Mouse (Mus musculus) adrenal gland, adult (tissue): ENCODE data around the gene Gpn2.

ENCODE experiments used
- DNase-seq, 2 experiments: peaks; one replicate each; pipeline ENCODE4 v3.0.0; 2022 to 2023; ENCODE audit warnings: low spot score in 1 of 2; ENCODE audit not compliant: inconsistent age in 2 of 2

Gene Gpn2

DNA sequence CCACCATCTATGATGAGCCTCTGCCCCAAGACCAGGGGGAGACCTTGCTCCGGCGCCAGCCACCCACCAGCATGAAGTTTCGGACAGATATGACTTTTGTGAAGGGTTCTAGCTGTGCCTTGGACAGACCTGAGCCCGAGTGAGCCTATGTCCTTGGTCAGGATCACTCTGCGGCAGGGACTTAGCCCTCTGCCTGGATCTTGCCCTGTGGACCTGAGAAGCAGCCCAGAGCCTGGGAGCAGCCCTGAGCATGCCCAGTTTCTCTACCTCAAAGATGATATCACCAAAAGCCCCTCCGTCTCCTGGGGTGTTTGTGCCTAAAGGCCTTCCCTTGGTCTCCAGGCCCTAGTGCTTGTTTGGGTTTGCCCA, 488 bp upstream of the Gpn2 start:
- DNase-seq, result no peak

DNA sequence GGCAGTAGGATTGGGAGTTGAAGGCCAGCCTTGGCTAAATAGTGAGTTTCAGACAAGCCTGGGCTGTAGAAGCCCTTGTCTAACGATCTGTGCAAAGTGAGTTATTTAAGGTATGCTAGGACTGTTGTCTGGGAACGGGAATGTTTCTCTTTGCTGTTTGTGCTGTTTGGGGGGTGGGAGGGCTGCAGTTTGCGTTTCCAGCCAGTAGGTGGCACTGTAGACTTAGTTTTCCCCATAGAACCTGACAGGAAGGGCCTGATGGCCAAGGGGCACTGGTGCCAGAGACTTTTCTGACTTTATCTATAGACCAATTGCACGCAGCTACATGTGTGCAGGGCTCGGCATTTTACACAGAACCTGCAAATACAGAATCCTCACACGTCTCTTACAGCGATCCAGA, 8.4 kb downstream of the Gpn2 start:
- peak; percentile 59 to 91 for DNase-seq

DNA sequence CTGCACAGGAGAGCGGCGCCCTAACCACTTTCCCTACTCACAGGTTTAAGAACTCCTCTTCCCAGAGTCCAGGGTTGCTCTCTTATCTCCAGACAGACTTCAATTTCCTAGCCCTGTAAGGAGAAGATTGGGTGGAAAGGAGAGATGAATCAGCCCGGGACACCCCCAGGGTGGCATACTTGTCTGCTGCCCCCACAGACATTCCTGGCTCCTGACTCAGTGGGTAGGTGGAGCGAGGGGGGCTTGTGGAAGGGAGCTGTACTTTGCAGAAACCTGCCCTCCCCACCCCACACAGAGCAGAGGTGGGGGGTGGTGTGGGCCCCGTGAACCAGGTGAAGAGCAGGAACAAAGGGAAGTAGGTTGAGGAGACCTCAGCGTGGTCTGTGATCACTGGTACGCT, 11.4 kb downstream of the Gpn2 start:
- DNase-seq, result no peak

DNA sequence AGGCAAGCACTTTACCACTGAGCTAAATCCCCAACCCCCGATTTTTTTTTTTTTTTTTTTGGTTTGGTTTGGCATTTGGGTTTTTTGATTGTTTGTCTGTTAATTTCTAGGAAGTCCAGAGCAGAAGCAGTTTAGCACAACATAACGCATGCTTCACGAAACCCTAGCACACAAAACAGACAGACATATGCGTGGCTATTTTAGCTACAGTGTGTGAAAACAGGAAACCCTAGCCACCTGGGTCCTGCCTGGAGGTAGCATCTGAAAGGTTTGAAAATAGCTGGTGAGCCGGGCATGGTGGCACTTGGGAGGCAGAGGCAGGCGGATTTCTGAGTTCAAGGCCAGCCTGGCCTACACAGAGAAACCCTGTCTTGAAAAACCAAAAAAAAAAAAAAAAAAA, 11.9 kb downstream of the Gpn2 start:
- DNase-seq, result no peak

DNA sequence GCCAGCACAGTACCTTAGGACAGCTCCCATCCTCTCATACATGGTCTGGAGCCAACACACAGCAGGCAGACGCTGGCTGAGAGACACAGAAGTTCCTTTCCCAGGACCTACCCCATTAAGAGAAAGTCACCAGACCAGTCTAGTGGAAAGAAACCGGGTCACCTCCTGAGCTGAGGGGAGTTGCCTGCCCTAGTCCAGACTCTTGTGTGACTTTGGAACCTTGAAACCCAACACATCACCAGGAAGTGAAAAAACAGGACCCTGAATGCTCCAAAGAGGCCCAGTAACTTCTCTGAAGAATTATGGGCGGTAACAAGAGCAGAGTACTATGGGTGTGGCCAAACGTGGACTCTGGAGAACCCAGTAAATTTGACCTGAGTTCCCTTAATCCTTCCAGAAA, 14.5 kb downstream of the Gpn2 start:
- DNase-seq, result no peak

DNA sequence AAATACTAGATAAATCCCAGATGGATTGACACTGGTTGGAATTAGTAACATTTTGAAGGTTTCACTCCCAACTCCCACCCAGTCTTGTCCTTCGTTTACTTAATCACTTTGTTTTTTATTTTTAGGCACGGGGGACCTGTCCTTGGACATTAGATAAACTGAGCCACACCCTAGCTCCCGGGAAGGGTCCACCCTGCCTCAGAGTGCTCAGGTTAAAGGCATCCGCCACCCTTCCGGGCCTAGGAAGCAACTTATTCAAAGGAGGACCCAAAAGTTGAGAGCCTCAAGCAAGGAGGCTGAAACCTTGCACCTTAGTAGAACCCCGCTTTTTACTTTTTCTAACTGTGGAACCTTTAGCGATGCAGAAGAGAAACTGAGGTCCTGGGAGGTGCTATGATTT, 15.0 kb downstream of the Gpn2 start:
- DNase-seq, result no peak

DNA sequence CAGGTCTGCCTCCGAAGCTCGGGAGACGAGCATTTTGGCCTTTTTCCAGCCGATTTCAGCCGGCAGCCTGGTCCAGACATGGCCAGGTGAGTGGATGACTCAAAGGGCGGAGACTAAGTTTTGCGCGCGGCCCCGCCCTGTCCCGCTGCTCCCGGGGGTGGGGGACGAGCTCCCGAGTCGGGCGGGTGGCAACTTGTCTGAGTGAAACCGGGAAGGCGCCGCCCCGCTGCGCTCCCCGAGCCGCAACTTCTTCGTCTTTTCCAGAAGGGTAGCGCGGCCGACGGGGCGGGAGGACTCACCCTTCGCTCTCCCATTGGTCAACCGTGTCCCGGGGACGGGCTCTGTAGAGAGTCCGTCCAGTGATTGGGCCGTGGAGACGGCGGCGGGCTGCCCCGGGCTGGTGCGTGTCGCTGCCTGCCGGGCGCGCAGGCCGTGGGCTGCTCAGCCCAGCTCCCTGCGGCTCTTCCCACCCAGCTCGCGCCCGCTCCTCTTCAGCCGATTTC, 15.5 kb downstream of the Gpn2 start:
- peak; percentile 95 to 97 for DNase-seq

DNA sequence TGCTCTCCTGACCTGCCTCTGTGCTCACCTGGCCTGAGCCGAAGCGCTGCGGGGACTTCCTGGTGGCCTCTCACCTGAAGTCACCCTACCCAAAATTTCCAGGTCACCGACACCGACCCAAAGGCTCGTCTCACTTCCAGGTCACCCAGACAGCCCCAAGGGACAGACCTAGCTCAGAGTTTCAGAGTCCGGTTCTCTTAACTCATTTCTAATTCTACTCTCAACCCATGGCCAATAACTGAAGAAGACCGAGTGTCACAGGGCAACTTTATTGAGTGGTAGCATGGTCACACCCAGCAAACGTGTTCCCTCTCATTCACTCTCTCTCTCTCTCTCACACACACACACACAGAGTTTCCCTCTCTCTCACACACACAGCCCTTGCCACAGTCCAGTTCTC, 16.1 kb downstream of the Gpn2 start:
- no peak for DNase-seq

DNA sequence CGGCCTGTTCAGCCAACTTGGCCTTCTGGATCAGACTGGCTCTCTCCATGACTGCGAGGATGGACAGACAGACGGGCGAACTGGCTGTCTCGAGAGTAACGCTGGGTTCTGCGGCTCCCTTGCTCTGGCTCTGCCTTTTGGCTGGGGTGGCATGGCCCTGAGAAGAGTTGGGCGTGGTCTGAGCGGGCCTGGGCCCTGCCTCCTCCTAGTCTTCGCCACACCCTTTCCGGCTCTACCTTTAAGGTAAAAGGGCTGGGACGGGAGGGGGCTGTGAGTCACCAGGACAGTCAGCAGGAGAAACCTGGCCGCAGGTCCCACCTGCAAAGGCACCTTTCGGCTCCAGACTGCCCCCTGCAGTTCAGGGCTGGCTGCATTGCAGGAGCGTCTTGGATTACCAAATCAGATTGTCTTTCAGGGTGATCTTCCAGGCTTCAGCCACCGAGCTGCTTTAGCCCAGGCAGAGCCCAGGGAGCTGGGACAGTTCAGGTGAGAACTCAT, 17.6 kb downstream of the Gpn2 start, which contains the start of gene Sfn:
TSS of gene Sfn (minus strand) at position 448 of the 498 bp plus-strand sequence.
- DNase-seq, result peak; percentile 36 to 71

DNA sequence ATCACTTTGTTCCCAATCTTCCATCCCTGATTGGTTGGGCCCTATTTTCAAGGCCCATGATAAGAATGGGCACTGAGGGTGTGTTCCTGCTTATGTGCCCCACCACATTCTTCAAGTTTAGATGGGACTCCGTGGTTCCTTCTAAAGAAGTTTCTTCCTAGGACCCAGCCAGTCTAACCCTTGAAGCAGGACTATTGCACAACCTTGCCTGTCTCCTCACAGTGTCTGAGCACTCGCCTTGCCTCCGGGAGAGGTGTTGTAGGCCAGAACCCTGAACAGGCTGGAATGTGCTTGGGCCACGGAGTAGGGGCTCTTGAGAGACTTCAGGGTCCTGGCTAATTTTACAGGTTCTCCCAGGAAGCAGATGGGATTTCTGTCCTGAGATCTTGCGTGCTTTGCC, 18.9 kb downstream of the Gpn2 start:
- no peak for DNase-seq

DNA sequence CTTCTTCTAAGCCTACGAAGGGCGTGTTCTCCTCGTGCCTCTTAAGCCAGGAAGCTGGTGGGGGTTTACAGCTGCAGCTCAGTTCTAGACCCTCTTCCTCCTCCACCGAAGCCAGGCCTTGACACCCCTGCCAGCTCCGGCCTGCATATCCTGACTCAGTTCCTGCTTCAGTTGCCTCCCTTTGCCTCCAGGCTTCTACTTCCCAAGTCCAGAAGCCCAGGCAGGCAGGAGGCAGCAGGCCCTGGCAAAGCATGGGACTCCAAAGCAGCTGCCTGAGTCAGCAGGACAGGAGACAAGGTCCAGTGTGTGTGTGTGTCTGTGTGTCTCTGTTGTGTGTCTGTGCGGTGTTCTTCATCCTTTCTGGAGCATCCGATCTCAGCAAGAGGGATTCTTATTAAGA, 20.0 kb downstream of the Gpn2 start:
- DNase-seq, result no peak

DNA sequence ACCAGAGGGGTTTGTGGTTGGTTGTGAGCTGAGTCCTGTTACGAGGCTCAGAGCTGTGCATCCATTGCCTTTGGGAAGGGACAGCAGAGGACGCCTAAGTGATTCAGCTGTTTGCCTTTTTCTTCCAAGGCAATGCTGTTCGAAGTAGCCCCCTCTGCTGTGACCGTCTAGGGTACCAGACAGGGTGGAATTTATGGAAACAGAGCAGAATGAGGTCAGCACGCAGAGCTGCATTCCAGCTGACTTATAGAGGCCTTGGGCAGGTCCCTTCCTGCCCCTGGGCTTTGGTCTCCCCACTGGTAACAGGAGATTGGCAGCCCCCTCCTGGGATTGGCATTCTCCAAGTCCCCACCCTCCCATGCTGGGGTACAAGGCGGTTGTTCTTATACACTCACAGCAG, 20.7 kb downstream of the Gpn2 start:
- DNase-seq, result no peak

DNA sequence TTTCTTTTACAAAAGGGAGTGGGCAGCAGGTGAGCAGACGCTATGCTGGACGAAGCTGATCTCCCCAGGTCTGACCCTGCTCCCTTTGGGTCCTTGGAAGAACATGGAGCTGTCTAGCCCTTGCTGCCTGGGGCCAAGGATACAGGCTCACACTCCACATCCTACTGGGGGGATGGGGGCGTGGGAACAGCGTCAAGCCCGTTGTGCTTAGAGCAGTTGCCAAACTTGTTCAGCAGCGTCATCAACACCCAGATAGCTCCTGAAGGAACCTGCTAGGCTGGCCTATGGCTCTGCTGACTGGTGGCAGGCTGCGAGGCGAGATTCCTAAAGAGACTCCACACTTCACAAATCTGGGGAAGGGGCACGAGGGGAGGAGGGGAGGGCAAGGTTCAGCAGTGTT, 21.2 kb downstream of the Gpn2 start:
- no peak for DNase-seq

DNA sequence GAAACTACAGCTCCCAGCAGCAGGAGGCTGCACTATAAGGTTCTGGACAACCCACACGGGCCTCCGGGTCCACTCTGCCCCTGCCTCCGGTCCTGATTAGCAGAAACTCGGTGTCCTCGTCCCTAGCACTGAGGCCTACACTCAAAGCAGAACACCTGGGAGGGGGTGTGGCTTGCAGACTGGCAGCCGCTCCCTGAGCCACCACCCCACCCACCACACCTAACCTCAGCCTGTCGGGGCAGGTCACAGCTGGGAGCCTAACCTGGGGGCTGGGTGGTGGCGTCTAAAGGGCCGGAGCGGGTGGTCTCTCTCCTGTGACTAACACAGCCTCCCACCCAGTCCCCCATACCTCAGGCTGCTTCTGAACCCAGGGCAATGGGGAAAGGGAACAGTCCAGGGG, 23.1 kb downstream of the Gpn2 start:
- no peak for DNase-seq

DNA sequence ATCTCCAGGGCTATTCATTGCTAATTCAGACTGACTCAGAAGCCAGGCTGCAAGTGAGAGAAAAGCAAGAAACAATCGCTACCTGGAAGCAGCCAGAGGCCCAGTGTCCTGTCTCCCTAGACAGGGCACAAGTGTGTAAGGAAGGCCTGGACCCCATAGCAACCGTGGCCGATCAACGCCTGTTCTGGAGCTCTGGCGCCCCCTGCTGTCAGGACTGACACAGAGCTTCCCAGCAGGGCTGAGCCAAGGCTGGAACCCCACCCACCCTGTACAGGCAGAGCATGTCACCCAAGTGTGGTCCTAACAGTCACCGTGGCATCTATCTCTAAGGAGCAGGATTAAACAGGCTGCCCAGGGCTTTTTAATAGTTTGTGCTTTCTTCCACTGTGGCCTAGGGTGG, 25.6 kb downstream of the Gpn2 start:
- peak; percentile 80 to 92 for DNase-seq

DNA sequence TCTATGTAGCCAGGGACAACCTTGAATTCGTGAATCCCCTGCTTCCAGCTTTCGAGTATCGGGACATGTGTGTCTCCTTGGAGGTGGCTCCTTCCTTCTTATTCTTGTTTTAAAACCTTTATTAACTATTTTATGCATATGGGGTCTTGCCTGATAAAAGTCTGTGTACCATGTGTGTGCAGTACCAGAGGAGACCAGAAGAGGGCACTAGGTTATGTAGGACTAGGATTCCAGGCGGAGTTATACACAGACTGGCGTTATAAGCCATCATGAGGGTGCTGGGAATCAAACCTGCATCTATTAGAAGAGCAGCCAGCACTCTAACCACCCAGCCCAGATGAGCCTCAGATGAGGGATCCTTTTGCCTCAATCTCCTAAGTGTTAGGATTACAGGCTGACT, 27.7 kb downstream of the Gpn2 start:
- no peak for DNase-seq

DNA sequence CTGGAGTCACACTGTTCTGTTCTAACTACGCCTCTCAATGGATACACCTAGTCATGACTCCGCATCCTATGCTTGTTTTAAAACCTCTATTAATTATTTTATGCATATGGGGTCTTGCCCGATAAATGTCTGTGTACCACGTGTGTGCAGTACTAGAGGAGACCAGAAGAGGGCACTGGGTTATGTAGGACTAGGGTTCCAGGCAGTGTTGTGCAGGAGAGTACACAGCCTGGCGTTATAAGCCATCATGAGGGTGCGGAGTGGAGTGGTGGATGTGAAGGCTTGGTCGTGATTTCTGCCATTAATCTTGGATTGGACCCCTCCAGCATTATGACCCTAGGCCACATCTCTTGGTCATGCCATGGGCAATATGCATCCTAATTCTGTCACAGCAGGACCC, 28.3 kb downstream of the Gpn2 start:
- no peak for DNase-seq

DNA sequence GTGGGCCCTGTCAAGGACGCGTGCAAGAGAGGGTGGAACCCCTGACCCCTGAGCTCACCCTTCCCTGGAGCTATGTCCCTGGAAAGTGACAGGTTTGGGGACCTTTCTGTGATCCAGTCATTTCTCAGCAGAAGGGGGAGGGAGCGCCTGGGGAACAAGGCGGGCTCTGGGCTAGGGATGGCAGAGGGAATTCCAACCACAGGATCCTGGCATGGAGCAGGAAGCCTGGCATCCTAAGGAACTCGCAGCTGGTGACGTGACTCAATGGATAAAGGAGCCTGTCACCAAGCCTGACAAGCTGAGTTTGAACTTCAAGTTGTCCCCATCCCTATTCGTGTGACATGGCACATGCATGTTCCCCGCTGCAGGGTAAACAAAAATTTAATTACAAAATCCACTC, 28.9 kb downstream of the Gpn2 start:
- DNase-seq, result no peak

DNA sequence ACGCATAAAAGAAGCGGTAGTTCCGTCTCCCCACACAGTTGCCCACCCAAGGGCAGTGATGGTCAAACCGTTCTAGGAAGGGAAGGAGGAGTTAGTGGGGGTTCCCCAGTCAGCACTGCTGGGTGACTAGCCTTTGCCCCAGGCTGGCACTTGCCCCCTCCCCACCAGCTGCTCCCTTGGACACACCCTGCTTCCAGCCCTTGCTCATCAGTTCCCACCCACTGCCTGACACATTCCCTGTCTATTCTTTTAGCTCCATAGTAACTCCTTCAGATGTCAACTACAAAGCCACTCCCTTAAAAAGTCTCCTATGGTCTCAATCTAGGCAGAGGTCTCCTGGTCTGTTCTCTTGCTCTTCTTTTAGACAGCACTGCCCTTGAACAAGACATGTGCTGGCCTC, 29.7 kb downstream of the Gpn2 start:
- DNase-seq, result no peak

DNA sequence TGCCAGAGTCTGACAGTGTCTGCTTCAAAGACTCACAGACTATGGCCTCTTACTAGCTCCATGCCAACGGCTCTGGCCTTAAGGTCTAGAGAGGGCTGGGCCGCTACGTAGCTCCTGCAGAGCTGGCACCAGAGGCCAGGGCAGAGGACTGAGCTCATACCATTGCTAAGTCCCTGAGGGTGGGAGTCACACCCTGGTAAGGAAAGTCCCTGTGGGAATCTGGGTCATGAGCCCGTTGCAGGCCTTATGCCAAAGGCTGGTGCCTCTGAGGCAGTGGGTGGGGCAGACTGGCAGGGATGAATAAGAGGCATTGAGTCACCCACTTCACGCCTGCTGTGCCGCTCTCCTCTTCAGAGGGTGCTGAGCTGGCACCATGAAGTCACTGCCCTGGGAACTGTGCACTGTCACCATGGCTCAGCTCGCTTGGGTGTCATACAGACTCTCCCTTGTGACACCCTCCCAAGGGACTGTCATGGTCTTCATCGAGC, 30.2 kb downstream of the Gpn2 start:
- peak; percentile 83 to 93 for DNase-seq

DNA sequence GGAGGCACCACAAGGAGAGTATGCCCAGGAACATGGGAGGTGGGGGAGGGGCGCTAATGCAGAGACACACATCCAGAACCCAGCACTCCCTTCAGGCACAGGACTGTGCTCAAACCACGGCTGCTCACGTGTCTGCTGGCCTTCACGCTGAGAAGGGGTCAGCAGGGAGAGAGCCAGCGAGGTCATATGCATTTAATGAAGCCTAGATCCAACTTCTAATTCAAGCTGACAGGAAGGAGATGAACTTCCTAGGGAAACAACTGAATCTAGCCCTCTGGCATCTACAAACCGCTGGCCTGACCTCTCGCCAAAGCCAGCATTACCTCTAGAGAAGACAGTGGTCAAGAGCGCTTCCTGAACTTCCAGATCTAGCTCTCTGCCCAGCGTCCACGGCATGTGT, 31.3 kb downstream of the Gpn2 start:
- DNase-seq, result peak in 1 of 2 experiments; percentile 59

DNA sequence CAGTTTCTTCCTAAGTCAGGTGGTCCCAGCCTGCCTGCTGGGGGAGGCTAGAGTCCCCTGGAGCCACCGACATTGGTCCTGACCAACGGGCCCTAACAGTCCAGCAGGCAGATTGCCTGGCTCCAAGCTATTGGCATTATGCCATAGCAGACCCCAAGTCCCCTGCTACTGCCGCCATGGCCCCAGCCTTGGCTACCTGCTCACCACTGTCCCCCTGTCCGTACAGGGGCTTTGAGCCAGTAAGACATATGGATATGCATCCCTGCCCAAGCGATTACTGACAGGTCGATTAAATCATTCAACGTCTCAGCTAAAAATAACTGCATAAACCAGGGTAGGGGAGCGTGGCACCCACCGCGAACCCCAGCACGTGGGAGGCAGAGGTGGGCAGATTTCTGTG, 33.8 kb downstream of the Gpn2 start:
- DNase-seq, result no peak

DNA sequence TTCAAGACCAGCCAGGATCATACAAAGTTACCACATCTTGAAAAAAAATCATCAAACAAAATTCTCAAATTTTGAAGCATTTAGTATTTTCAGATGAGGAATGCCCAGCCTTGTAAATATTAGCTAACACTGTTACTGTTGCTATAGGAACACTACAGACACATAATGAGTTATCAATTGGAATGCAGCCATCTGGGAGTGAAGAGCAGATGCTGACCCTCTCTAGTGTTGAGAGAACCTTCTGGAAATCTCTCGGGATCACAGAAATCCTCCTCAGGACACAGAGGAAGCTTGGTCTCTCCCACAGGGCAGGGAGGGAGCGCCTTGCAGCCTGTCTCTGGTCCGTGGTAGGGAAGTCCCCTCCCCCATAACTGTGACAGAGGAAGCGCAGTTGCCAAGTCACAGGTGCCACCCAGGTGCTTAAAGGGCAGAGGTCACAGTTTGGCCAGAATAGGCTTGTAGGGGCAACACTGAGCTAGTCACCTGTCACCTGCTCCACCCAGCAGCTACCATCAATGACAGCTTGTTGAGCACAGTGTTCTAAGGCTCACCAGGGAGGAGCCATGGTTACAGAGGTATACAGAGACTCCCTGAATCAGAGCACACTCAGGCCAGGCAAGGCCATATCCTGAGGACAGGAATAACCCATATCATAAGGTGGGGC, 35.4 kb downstream of the Gpn2 start:
- peak in 1 of 2 experiments; percentile 1 for DNase-seq
